Mouse (Mus musculus) megakaryocyte, embryonic 14.5 days (primary cell): ENCODE results near the gene 2200002D01Rik.

ENCODE experiments used
- FLI1 ChIP-seq: IDR thresholded peaks from 2 replicates; pipeline ENCODE4 v1.6.1; 2012; ENCODE audit warnings: low read length, inconsistent platforms, mixed read lengths
- GATA1 ChIP-seq: IDR thresholded peaks from 3 replicates; pipeline ENCODE4 v1.6.1; 2012; ENCODE audit warnings: mixed read lengths, low read length, inconsistent platforms, borderline replicate concordance

GRCm38 (mm10) chr7:29214846-29215245, 33.4 kb downstream of the 2200002D01Rik start:
- TF ChIP-seq GATA1: no peak
- TF ChIP-seq FLI1: no peak
